Mouse (Mus musculus) kidney, postnatal 0 days (tissue): ENCODE data around the gene Galnt2. TPM values are rescaled to one million over a fixed set of nuclear protein-coding genes. Genes with fewer than 3 reads are reported as not detected.
A peak's percentile ranks its signal among the peaks of the same experiment; 100 is the strongest.

Source experiments
- ATAC-seq: fragments of 200-750 bp; cut with Nextera tagmentation; replicated peaks from 2 replicates; pipeline ENCODE4 v1.8.0; 2017; ENCODE audit warnings: low read depth, moderate number of reproducible peaks, moderate TSS enrichment, moderate library complexity; ENCODE audit not compliant: low FRiP score
- DNase-seq: peaks from one replicate; pipeline ENCODE4 v3.0.0-alpha.2; 2016; ENCODE audit warnings: low spot score
- H3K27ac ChIP-seq: fragments of 300-500 bp; sonication (generic); 2 replicates; pipeline ENCODE4 v1.5.1; 2014; ENCODE audit warnings: mild to moderate bottlenecking
- H3K27me3 ChIP-seq: fragments of 300-500 bp; sonication (generic); 2 replicates; pipeline ENCODE4 v1.6.1; 2014; ENCODE audit warnings: low read length, mixed read lengths; ENCODE audit not compliant: insufficient read depth
- H3K36me3 ChIP-seq: fragments of 300-500 bp; sonication (generic); 2 replicates; pipeline ENCODE4 v1.6.1; 2014; ENCODE audit warnings: low read length, mixed read lengths; ENCODE audit not compliant: insufficient read depth
- H3K4me1 ChIP-seq: fragments of 300-500 bp; sonication (generic); replicated peaks from 2 replicates; pipeline ENCODE4 v1.6.1; 2014; ENCODE audit warnings: antibody characterized with exemption, low read length, mixed read lengths; ENCODE audit not compliant: insufficient read depth
- H3K4me2 ChIP-seq: fragments of 300-500 bp; sonication (generic); 2 replicates; pipeline ENCODE4 v1.6.1; 2014; ENCODE audit warnings: mild to moderate bottlenecking, low read length, moderate library complexity, mixed read lengths
- H3K4me3 ChIP-seq: fragments of 300-500 bp; sonication (generic); replicated peaks from 2 replicates; pipeline ENCODE4 v1.5.1; 2014; ENCODE audit warnings: low read depth, low read length
- H3K9ac ChIP-seq: fragments of 300-500 bp; sonication (generic); 2 replicates; pipeline ENCODE4 v1.6.1; 2014; ENCODE audit warnings: low read depth, low read length
- H3K9me3 ChIP-seq: fragments of 300-500 bp; sonication (generic); replicated peaks from 2 replicates; pipeline ENCODE4 v1.6.1; 2016; ENCODE audit warnings: low read length, inconsistent platforms, mixed read lengths
- CTCF ChIP-seq: IDR thresholded peaks from 2 replicates; pipeline ENCODE4 v1.5.1; 2016; ENCODE audit warnings: antibody characterized with exemption, low read depth, mild to moderate bottlenecking, moderate library complexity
- WGBS: fragments of 180-500 bp; shearing (Covaris S2); extraction: QIAGEN DNeasy Blood & Tissue Kit; methylation state at CpG from one replicate; pipeline ENCODE4 v1.1.7; 2014; 5-methylcytosine and 5-hydroxymethylcytosine counted together
- polyA plus RNA-seq: library from polyadenylated mRNA; unstranded; fragments of >200 nt; fragmentation: Nextera tagmentation; extraction: Ambion mirVana; gene quantifications from 2 replicates; pipeline ENCODE4 v1.2.1, GENCODE M21; 2015

The Galnt2 gene
- polyA plus RNA-seq, 1 experiment from 2014 or later: 60.3 TPM

- peaks cover 5% of the 10 kb centered on the region; the same call in 1 of the 2 replicates for H3K4me1 ChIP-seq
- H3K27me3 ChIP-seq: no peaks in the 10 kb centered on the region
- no peak for TF ChIP-seq CTCF
- ATAC-seq (no peak), DNase-seq (no peak)
- H3K4me2 ChIP-seq: no peak overlapping the region
- no peaks in the 10 kb centered on the region for H3K9me3 ChIP-seq
- H3K9ac ChIP-seq: no peak overlapping the region
- no peak overlapping the region for H3K4me3 ChIP-seq
- peak overlapping the region; percentile 50; the same call in 1 of the 2 replicates for H3K27ac ChIP-seq
- WGBS: 46% methylated on average over 8 of the region's 8 CpGs
- no peaks in the 10 kb centered on the region; the same call in 1 of the 2 replicates for H3K36me3 ChIP-seq
Measured at GRCm38 (mm10) chr8:124317191-124317682, 86.0 kb downstream of the Galnt2 start.

DNA sequence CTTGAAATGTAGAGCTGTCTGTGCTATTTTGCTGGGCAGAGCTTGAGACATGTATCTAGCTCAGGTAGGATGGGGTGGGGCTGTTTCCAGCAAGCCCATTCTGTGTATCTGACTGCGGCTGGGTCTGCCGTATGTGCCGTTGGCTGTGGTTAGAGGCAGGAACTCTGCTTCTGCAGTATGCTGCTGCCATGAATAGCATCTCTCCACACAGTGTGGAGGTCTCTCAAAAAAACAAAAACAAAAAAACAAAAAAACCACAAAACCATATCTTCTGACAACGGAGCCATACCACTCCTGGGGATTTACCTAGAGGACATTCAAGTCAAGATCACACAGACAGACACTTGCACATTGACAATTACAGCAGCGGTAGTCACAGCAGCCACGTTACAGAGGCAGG, 86.6 kb downstream of the Galnt2 start:
- Histone ChIP-seq H3K9me3 (no peaks in the 10 kb centered on the region), H3K27ac (no peak overlapping the region), H3K4me3 (no peak overlapping the region), H3K27me3 (no peaks in the 10 kb centered on the region), H3K9ac (no peak overlapping the region), H3K4me2 (no peak overlapping the region), H3K36me3 (no peaks in the 10 kb centered on the region; the same call in 1 of the 2 replicates), H3K4me1 (peaks cover 5% of the 10 kb centered on the region; the same call in 1 of the 2 replicates)
- no peak for DNase-seq
- no peak for TF ChIP-seq CTCF
- ATAC-seq: no peak
- WGBS: 87% methylated on average over 6 of the region's 6 CpGs

- 76% methylated on average over 10 of the region's 11 CpGs for WGBS
- Histone ChIP-seq H3K9me3 (no peaks in the 10 kb centered on the region), H3K9ac (no peak overlapping the region), H3K4me1 (peaks cover 5% of the 10 kb centered on the region; the same call in 1 of the 2 replicates), H3K4me3 (no peak overlapping the region), H3K27me3 (no peaks in the 10 kb centered on the region), H3K27ac (no peak overlapping the region), H3K36me3 (peaks cover 2% of the 10 kb centered on the region; the same call in 1 of the 2 replicates), H3K4me2 (no peak overlapping the region)
- ATAC-seq (no peak), DNase-seq (no peak)
- TF ChIP-seq CTCF: no peak
Measured at GRCm38 (mm10) chr8:124318612-124319315, 87.6 kb downstream of the Galnt2 start.

DNA sequence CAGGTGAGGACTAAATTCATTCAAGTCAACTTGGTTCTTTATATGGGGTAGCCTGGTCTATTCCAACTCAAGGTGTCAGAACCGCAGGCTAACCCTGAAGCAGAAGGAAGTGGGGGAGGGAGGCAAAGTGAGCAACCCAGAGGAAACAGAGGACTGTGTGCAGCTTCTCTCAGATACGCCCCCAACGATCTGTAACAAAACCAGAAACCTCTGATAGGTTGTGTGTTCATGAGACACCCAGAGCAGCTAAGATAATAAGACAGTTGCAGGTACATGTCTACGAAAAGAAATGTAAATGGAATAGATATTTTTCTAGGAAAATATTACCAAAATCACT, 88.1 kb downstream of the Galnt2 start:
- ATAC-seq (no peak), DNase-seq (no peak)
- H3K4me2 ChIP-seq: no peak overlapping the region
- H3K36me3 ChIP-seq: peaks cover 7% of the 10 kb centered on the region; the same call in 1 of the 2 replicates
- no peak overlapping the region for H3K9ac ChIP-seq
- peaks cover 5% of the 10 kb centered on the region; the same call in 1 of the 2 replicates for H3K4me1 ChIP-seq
- no peaks in the 10 kb centered on the region for H3K9me3 ChIP-seq
- no peak overlapping the region for H3K4me3 ChIP-seq
- H3K27ac ChIP-seq: no peak overlapping the region
- WGBS: 75% methylated on average over 4 of the region's 4 CpGs
- H3K27me3 ChIP-seq: no peaks in the 10 kb centered on the region
- no peak for TF ChIP-seq CTCF

DNA sequence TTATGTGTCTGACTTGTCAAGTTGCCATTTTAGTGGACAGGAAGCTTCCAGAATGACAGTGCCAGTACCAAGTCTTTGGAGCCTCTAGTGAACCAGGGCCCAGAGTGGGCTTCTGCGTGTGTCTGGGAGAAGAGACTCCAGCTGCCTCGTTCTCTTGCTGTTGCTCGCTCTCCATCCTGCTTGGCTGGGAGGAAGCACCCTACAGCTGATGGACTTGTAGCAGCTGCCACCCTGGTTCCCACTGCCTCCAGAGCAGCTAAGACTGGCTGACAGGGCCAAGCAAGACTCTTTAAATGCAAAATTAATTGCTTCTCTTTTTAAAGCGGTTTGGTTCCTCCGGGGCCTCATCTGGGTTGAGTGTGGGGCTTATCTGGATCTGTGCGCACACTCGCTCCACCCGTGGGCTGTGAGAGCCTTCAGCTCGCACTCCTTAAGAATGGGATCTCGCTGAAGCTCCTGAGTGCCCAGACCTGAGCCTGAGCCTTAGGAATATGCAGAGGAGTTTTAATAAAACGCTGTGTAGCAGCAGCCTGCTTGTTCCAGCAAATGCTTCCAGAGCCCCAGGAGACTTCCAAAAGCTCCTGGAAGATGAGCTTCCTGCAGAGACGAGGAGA, 90.1 kb downstream of the Galnt2 start:
- H3K36me3 ChIP-seq: peaks cover 21% of the 10 kb centered on the region
- H3K27ac ChIP-seq: no peak overlapping the region
- WGBS: 52% methylated on average over 12 of the region's 12 CpGs
- H3K4me1 ChIP-seq: peaks cover 5% of the 10 kb centered on the region; the same call in 1 of the 2 replicates
- no peaks in the 10 kb centered on the region for H3K9me3 ChIP-seq
- no peaks in the 10 kb centered on the region for H3K27me3 ChIP-seq
- no peak for TF ChIP-seq CTCF
- no peak overlapping the region for H3K4me2 ChIP-seq
- no peak overlapping the region for H3K9ac ChIP-seq
- no peak overlapping the region for H3K4me3 ChIP-seq
- no peak for ATAC-seq
- DNase-seq: no peak

DNA sequence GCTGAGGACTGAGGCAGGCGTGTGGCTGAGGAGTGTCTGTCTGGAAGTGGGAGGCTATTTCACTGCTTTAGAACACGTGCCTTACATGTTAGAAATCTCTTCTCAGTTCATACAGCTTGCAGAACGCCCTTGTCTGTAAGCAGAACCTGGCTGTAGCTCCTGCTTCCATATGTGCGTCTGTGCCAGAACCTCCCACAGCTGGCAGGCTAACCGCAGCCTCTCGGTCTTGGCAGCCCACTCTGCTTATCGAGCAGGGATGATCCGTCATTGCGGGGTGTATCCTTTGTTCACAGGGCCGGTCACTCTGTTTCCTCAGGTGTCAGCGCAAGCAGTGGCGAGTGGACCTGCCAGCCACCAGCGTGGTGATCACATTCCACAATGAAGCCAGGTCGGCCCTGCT, 92.2 kb downstream of the Galnt2 start:
- 87% methylated on average over 14 of the region's 14 CpGs for WGBS
- ATAC-seq: no peak
- no peak for DNase-seq

More for the DNA sequence above, 92.2 kb downstream of the Galnt2 start:
- no peak overlapping the region for H3K4me2 ChIP-seq
- no peak overlapping the region for H3K4me3 ChIP-seq
- peaks cover 27% of the 10 kb centered on the region for H3K36me3 ChIP-seq
- no peaks in the 10 kb centered on the region for H3K4me1 ChIP-seq
- H3K27me3 ChIP-seq: no peaks in the 10 kb centered on the region
- H3K9me3 ChIP-seq: no peaks in the 10 kb centered on the region
- no peak overlapping the region for H3K27ac ChIP-seq
- H3K9ac ChIP-seq: no peak overlapping the region
- TF ChIP-seq CTCF: no peak
